Mouse (Mus musculus) midbrain, embryonic 13.5 days (tissue): ENCODE data around the gene Ttll9. TPM values are rescaled to one million over a fixed set of nuclear protein-coding genes. Genes with fewer than 3 reads are reported as not detected.

Source experiments
- polyA plus RNA-seq: library from polyadenylated mRNA; unstranded; fragments of >200 nt; fragmentation: Nextera tagmentation; extraction: Ambion mirVana; gene quantifications from 2 replicates; pipeline ENCODE4 v1.2.1, GENCODE M21; 2015

The Ttll9 gene
- polyA plus RNA-seq, 1 experiment from 2014 or later: 3.4 TPM

Other genes starting within 250 kb of the Ttll9 start
- 32.8 and 39.4 TPM in 2 replicates for gene Id1, start 226.2 kb upstream of the Ttll9 start, polyA plus RNA-seq
- gene Cox4i2, start 208.3 kb upstream of the Ttll9 start, polyA plus RNA-seq: 4.1 and 5.5 TPM in 2 replicates
- gene Bcl2l1, start 130.8 kb upstream of the Ttll9 start, polyA plus RNA-seq: 190 and 195 TPM in 2 replicates
- 38.7 and 46.4 TPM in 2 replicates for gene Tpx2, start 114.5 kb upstream of the Ttll9 start, polyA plus RNA-seq
- gene Mylk2, start 51.1 kb upstream of the Ttll9 start, polyA plus RNA-seq: 0.06 and 0.07 TPM in 2 replicates
- 3.4 and 3.6 TPM in 2 replicates for gene Foxs1, start 29.3 kb upstream of the Ttll9 start, polyA plus RNA-seq
- gene Dusp15, start 10.8 kb upstream of the Ttll9 start, polyA plus RNA-seq: 3.5 and 6.3 TPM in 2 replicates
- gene Pdrg1, start 52.9 kb downstream of the Ttll9 start, polyA plus RNA-seq: 175 and 193 TPM in 2 replicates
- 1.7 and 2.0 TPM in 2 replicates for gene Xkr7, start 69.4 kb downstream of the Ttll9 start, polyA plus RNA-seq
- 0.79 and 1.6 TPM in 2 replicates for gene Ccm2l, start 103.5 kb downstream of the Ttll9 start, polyA plus RNA-seq
- 1.3 TPM in 2 replicates for gene Hck, start 146.0 kb downstream of the Ttll9 start, polyA plus RNA-seq
- gene Tm9sf4, start 198.8 kb downstream of the Ttll9 start, polyA plus RNA-seq: 78.6 and 80.0 TPM in 2 replicates